Mouse (Mus musculus) bone marrow macrophage, adult 2 months (primary cell): ENCODE measurements at regions not wholly inside any gene's neighbourhood (a gene's known extent, or its start where the extent isn't known, plus 50 kb on each side); places are given as distances from the start of the nearest gene placed in this dataset.

Experiments used
- CTCF ChIP-seq: IDR thresholded peaks from 2 replicates; pipeline ENCODE4 v1.5.1; 2012; ENCODE audit warnings: low read depth, mild to moderate bottlenecking, low read length, moderate library complexity
- POLR2A ChIP-seq: IDR thresholded peaks from 2 replicates; pipeline ENCODE4 v1.6.1; 2012; ENCODE audit warnings: mild to moderate bottlenecking, low read depth, low read length, borderline replicate concordance

- no peak for TF ChIP-seq CTCF
- TF ChIP-seq POLR2A, result no peak
These were observed 818.0 kb upstream of the Sox9 start for GRCm38 (mm10) chr11:111964066-111964465.
